Mouse (Mus musculus) T-helper 2 cell (primary cell): ENCODE measurements around the gene Rpl26.
"Not testable (repeated sequence)": the region's sequence is repeated elsewhere in the genome, so short reads cannot be mapped to it uniquely, and the experiment has no call there.

Experiments
- in situ Hi-C: fragments of 300-600 bp; cut with MboI, MseI; formaldehyde crosslinking; loops from one replicate; pipeline ENCODE4 v1.15.1; 2025; ENCODE audit warnings: high pct_unique_total_duplicates

The Rpl26 gene

GRCm38 (mm10) chr11:68911531-68912177 is 10.3 kb downstream of the Rpl26 start:
- in situ Hi-C loops = loop anchor here (5.0 kb wide), 1 partner anchor 41 kb away; no protein-coding TSS in a partner anchor

GRCm38 (mm10) chr11:68914566-68914965 is 13.2 kb downstream of the Rpl26 start:
- in situ Hi-C loops = loop anchor here (5.0 kb wide), 1 partner anchor 38 kb away; no protein-coding TSS in a partner anchor

- in situ Hi-C loops = no loop called here
Measured at GRCm38 (mm10) chr11:68923191-68923590, 21.8 kb downstream of the Rpl26 start.

GRCm38 (mm10) chr11:68924749-68925148 is 23.4 kb downstream of the Rpl26 start:
- in situ Hi-C loops = no loop called here

- in situ Hi-C loops = no loop called here
Measured at GRCm38 (mm10) chr11:68926981-68927380, 25.6 kb downstream of the Rpl26 start, which contains the start of gene Odf4. TSS of gene Odf4 (minus strand) at chr11:68927081.

- in situ Hi-C loops = no loop called here
Measured at GRCm38 (mm10) chr11:68929947-68930346, 28.6 kb downstream of the Rpl26 start.

GRCm38 (mm10) chr11:68933885-68934507 is 32.6 kb downstream of the Rpl26 start:
- in situ Hi-C loops = no loop called here

GRCm38 (mm10) chr11:68936951-68937350 is 35.6 kb downstream of the Rpl26 start:
- in situ Hi-C loops = not testable (repeated sequence)

- in situ Hi-C loops = no loop called here
Measured at GRCm38 (mm10) chr11:68939451-68940304, 38.3 kb downstream of the Rpl26 start.

- in situ Hi-C loops = no loop called here
Measured at GRCm38 (mm10) chr11:68940516-68940915, 39.1 kb downstream of the Rpl26 start.

- in situ Hi-C loops = no loop called here
Measured at GRCm38 (mm10) chr11:68942731-68943130, 41.3 kb downstream of the Rpl26 start.

- in situ Hi-C loops = no loop called here
Measured at GRCm38 (mm10) chr11:68945245-68945644, 43.9 kb downstream of the Rpl26 start.

GRCm38 (mm10) chr11:68946001-68946400 is 44.6 kb downstream of the Rpl26 start:
- in situ Hi-C loops = no loop called here

- in situ Hi-C loops = no loop called here
Measured at GRCm38 (mm10) chr11:68946806-68947440, 45.5 kb downstream of the Rpl26 start.

- in situ Hi-C loops = no loop called here
Measured at GRCm38 (mm10) chr11:68947542-68947993, 46.2 kb downstream of the Rpl26 start.

GRCm38 (mm10) chr11:68953903-68954302 is 52.5 kb downstream of the Rpl26 start:
- in situ Hi-C loops = loop anchor here (5.0 to 10.0 kb wide), 2 partner anchors 42 to 909 kb away; no protein-coding TSS in a partner anchor

GRCm38 (mm10) chr11:68954408-68954807 is 53.0 kb downstream of the Rpl26 start:
- in situ Hi-C loops = loop anchor here (5.0 to 10.0 kb wide), 2 partner anchors 42 to 910 kb away; no protein-coding TSS in a partner anchor

GRCm38 (mm10) chr11:68955473-68955872 is 54.1 kb downstream of the Rpl26 start:
- in situ Hi-C loops = loop anchor here (10.0 kb wide), 1 partner anchor 911 kb away; no protein-coding TSS in a partner anchor

- in situ Hi-C loops = loop anchor here (10.0 kb wide), 1 partner anchor 911 kb away; no protein-coding TSS in a partner anchor
Measured at GRCm38 (mm10) chr11:68956107-68956506, 54.7 kb downstream of the Rpl26 start.
